Mouse (Mus musculus) adrenal gland, postnatal 25 days (tissue): ENCODE results near the gene Mmp24. TPM values are rescaled to one million over a fixed set of nuclear protein-coding genes. Genes with fewer than 3 reads are reported as not detected.

Source experiments
- DNase-seq: peaks from one replicate; pipeline ENCODE4 v3.0.0; 2021; ENCODE audit warnings: mixed read lengths
- total RNA-seq: library from RNA; stranded (reverse); gene quantifications from 2 replicates; pipeline ENCODE4 v1.2.3, GENCODE M21; 2021

Gene Mmp24
- total RNA-seq, 1 experiment from 2014 or later, result 2.3 TPM

GRCm38 (mm10) chr2:155860102-155860501 lies 85.0 kb downstream of the Mmp24 start:
- DNase-seq, result no peak

GRCm38 (mm10) chr2:155861581-155861980 lies 86.4 kb downstream of the Mmp24 start:
- DNase-seq, result peak; percentile 66

GRCm38 (mm10) chr2:155862573-155863300 lies 87.6 kb downstream of the Mmp24 start:
- DNase-seq, result no peak

GRCm38 (mm10) chr2:155863301-155863867 lies 88.2 kb downstream of the Mmp24 start:
- no peak for DNase-seq

Other genes starting within 250 kb of the Mmp24 start
- gene Gss, start 182.5 kb upstream of the Mmp24 start, total RNA-seq, result 67.6 and 82.2 TPM in 2 replicates
- gene Myh7b, start 164.1 kb upstream of the Mmp24 start, total RNA-seq, result 0.24 TPM in 1 of 2 replicates, not detected in the other
- 150 and 170 TPM in 2 replicates for gene Trpc4ap, start 83.0 kb upstream of the Mmp24 start, total RNA-seq
- 39.8 and 39.9 TPM in 2 replicates for gene Edem2, start 45.9 kb upstream of the Mmp24 start, total RNA-seq
- not detected in 2 replicates for gene Gm17581, start 39.5 kb upstream of the Mmp24 start, total RNA-seq
- 21.8 and 24.0 TPM in 2 replicates for gene Procr, start 24.2 kb upstream of the Mmp24 start, total RNA-seq
- gene BC029722, start 44.1 kb downstream of the Mmp24 start, total RNA-seq, result 159 and 181 TPM in 2 replicates
- gene Eif6, start 51.6 kb downstream of the Mmp24 start, total RNA-seq, result 112 and 131 TPM in 2 replicates
- gene Fam83c, start 59.5 kb downstream of the Mmp24 start, total RNA-seq, result 0.06 TPM in 1 of 2 replicates, not detected in the other
- gene Uqcc1, start 155.0 kb downstream of the Mmp24 start, total RNA-seq, result 74.4 and 114 TPM in 2 replicates
- not detected in 2 replicates for gene Gm15557, start 165.4 kb downstream of the Mmp24 start, total RNA-seq
- gene Gdf5, start 170.0 kb downstream of the Mmp24 start, total RNA-seq, result 1.3 TPM in 1 of 2 replicates, not detected in the other
- 12.2 and 19.0 TPM in 2 replicates for gene Cep250, start 181.1 kb downstream of the Mmp24 start, total RNA-seq
- gene 6430550D23Rik, start 232.6 kb downstream of the Mmp24 start, total RNA-seq, result 4.0 and 4.3 TPM in 2 replicates
- gene Ergic3, start 232.7 kb downstream of the Mmp24 start, total RNA-seq, result 242 and 246 TPM in 2 replicates